Mouse (Mus musculus) kidney, adult 2 months (tissue): ENCODE data around the gene Spag7.

Source experiments
- CTCF ChIP-seq: fragments of 200-500 bp; conservative IDR thresholded peaks from 2 replicates; pipeline ENCODE4 v1.5.1; 2011; ENCODE audit warnings: low read depth, mild to moderate bottlenecking, control low read depth, low read length, moderate library complexity, mixed read lengths; ENCODE audit not compliant: insufficient read depth, insufficient read length
- POLR2A ChIP-seq: fragments of 200-500 bp; IDR thresholded peaks from one replicate; pipeline ENCODE4 v1.6.1; 2011; ENCODE audit warnings: low read depth, low read length, control low read depth

- TF ChIP-seq CTCF (0 out of 2 replicates have a peak, but pooled peaks have one; percentile 14), POLR2A (no peak)
Measured at GRCm38 (mm10) chr11:70697376-70697775, 28.2 kb upstream of the Spag7 start.
